Mouse (Mus musculus) urinary bladder, adult 18-20 months (tissue): ENCODE data around the gene Csnk1e.
A peak's percentile ranks its signal among the peaks of the same experiment; 100 is the strongest.

Experiments used
- DNase-seq, 2 experiments: peaks; one replicate each; pipeline ENCODE4 v3.0.0; 2022; ENCODE audit warnings: low spot score in 2 of 2, mixed read lengths in 2 of 2

The Csnk1e gene

DNA sequence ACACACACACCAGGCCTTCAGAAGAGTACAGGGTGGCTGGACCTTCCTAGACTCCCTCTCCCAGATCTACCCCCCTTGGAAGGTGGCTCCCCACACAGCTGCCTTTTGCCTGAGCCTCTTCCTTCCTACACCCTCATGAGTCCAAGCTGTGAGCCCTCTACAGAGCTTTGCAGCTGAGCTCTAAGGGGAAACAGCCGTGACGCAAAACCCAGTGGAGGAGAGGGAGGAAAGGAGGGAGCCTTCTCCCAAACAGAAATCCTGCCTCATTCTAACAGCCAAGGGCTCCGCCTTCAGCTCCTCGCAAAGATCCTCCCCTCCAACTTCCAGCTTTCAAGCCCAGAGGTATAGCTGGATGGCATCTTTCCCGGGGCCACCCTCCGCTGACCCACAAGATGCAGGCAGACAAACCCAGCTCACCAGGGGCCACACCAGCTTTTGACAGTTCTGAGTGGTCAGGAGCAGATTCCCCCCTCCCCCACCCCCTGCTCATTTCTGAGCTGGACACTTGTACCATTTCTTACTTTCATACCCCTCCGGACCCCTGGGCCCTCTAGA is 11.4 kb downstream of the Csnk1e start:
- no peak for DNase-seq

DNA sequence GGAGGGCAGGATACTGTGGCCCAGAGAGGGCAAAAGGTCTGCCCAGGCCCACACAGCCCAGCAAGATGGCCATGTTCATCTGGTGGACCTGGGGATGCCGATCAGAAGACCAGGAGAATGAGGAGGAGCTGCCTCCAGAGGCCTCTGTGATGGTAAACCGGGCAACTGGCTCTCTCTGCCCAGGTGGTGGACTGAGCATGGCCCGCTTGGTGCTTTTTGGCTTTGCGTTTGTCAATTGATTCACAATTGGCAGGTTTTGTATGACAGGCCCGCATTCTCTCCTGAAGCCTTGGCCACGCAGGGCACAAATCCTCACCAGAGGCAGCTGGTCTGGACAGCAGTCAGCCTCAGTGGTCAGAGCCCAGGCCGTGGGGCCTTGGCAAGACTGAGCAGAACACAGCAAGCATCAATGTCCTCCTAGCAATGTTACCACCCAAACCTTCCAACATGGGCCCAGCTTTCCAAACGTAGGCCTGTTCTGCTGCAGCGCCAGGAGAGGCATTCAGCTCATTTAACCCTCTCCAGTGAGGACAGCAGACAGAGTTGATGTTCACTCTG is 12.3 kb downstream of the Csnk1e start:
- no peak for DNase-seq

GRCm38 (mm10) chr15:79442257-79442611 is 13.1 kb downstream of the Csnk1e start:
- no peak for DNase-seq

GRCm38 (mm10) chr15:79441331-79442256 is 13.8 kb downstream of the Csnk1e start:
- peak; percentile 72 to 78 for DNase-seq

GRCm38 (mm10) chr15:79440651-79441330 is 14.6 kb downstream of the Csnk1e start:
- DNase-seq: no peak

- no peak for DNase-seq
These were observed 15.1 kb downstream of the Csnk1e start for GRCm38 (mm10) chr15:79440223-79440622.

- no peak for DNase-seq
These were observed 16.0 kb downstream of the Csnk1e start for GRCm38 (mm10) chr15:79439386-79439785.

DNA sequence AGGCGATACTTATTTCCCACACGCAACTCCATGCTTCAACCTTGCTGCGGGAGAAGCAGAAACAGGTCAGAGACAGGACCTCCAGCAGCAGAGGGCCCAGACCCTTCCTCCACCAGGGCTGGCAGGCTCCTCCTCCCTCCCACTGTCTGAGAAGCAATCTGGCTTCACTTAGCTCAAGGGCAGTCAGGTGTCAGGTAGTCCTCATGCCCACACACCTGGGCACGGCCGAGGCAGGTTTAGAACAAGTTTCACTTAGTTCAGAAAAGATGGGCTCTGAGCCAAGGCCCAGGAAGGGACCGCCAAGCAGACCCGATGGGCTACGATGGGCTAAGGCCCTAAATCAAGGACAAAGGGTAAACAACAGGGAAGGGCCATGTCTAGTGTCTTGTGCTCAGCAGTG is 16.6 kb downstream of the Csnk1e start:
- no peak for DNase-seq

GRCm38 (mm10) chr15:79438209-79438810 is 17.1 kb downstream of the Csnk1e start:
- DNase-seq: no peak

DNA sequence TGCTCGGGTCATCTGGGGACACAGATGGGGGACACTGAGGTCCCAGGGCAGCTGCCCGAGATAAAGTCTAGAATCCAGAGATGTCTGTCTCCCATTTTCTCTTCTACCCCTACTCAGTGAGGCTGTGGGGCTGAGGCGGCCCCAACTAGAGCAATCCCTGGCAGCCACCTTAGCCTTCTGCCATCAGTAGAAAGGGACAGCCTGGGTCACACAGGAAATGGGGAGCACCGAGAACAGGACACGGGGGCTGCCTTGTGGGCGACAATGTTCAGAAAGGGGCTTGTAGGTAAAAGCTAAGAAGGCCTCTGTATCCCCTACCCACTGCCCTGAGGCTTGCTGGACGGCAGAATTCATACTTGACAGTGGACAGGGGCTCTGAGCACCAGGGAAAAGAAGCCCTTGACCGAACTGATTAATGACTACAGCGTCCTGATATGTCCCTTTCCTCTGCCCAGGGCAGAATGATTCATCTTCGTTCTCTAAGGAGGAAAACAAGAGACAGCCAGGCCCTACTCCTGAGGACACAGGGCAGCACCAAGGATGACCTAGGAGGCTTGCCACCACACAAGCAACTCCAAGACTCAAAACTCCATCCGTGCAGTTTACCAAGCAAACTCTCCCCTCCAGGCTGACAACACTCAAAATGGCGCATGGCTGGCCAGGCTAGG is 17.7 kb downstream of the Csnk1e start:
- DNase-seq: no peak

DNA sequence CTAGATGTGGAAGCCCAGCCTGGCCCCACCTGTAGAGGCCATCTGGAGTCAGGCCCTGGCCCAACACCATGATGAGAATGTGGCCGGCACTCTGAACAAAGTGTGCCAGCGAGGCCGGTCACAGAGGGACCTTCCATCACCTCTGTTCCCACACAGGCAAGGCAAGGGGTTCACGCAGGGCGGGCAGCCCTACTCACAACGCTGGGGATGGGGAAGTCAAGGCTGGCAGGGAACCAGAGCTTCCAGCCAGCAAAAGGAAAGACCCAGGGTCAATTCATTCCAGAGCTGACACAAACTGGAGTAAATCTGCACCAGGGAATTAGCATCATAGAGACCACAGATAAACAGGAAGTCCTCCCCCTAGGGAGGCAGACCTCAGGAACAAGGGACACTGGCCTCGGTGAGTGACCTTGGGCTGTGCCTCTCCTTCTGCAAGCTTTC is 18.9 kb downstream of the Csnk1e start:
- no peak for DNase-seq

GRCm38 (mm10) chr15:79435191-79435671 is 20.1 kb downstream of the Csnk1e start:
- no peak for DNase-seq

DNA sequence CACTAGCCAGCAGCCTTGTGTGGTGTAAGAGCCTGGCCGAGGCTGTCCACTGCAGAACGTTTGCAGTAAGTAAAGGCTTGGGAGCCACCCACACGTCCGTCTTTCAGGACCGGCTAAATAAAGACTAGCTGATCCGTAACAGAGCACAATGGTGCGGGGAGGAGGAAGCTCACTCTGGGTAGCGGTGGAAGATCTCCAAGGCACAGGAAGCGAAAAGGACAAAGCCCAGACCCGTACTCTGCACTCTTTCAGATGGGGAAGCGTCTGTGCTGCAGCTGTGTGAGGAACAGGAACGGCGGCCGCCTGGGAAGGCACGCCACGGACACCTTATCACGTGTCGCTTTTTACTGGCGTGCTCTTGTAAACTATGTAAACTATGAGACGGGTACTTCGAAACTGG is 22.5 kb downstream of the Csnk1e start:
- peak in 1 of 2 experiments; percentile 39 for DNase-seq

- no peak for DNase-seq
These were observed 23.0 kb downstream of the Csnk1e start for GRCm38 (mm10) chr15:79432328-79432727.

DNA sequence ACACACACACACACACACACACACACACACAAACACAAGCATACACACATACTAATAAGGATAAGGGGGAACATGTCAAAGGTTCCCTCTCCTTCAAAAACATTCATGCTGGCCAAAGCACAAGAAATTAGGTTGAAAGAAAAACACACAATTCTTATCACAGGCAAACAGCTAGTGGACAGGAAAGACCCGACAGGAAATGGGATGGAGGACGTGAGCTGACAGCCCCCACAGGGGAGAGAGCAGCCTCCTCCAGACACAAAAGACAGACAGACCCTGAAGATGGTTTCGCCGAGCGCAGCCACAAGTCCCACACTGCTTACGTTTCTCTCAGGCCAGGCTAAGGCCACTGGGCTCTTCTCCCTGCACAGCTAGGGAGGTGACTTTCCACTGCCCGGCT is 23.4 kb downstream of the Csnk1e start:
- DNase-seq: no peak

GRCm38 (mm10) chr15:79430461-79431000 is 24.8 kb downstream of the Csnk1e start:
- DNase-seq: no peak

DNA sequence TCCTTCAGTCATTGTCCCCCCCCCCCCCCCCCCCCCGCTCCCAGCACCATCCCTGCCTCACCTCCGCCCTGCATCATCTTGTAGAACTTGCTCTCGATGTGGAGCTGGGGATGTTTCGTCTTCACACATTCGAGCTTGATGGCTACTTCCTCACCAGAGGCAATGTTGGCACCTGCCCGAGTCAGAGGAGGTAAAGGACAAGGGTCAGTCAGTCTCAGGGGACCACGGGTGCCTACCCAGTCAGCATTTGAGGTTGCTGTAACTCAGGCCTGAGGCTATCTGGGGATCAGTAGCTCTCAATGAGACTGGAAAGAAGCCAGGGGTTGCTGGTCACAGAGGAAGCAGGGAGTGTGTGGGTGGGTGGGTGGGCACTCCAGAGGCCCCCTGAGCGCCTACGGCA is 25.4 kb downstream of the Csnk1e start:
- no peak for DNase-seq

DNA sequence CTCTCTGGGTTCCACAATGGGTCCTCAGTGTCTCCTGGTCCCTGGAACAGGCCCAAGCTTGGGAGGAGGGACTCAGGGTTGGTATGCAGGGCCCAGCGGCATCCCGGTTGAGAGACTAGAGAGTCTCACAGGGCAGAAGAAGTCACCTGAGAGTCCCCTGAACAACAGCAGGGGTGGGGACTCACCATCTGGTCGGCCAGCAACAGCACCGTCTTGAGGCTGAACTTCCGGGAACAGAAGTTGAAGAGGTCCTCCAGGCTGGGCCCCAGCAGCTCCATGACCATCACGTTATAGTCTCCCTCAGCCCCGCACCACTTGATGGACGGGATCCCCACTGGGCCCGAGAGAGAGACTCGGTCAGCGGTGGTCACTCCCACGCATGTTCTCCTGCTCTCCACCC is 25.8 kb downstream of the Csnk1e start:
- DNase-seq: no peak

DNA sequence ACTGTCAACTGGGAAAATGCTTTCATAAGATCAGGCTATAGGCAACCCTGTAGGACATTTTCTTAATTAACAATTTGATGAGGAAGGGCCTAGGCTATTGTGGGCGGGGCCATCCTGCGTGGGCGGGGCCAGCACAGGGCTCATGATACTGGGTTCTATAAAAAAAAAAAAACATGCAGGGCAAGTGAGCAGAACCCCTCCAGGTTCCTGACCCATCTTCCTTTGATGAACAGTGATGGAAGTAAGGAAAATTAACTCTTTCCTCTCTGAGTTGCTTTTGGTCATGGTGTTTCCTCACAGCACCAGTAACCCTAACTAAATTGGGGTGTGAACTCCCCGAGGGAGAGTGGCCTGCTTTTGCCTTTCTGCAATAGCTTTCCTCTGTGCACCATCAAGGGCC is 26.8 kb downstream of the Csnk1e start:
- DNase-seq: no peak

GRCm38 (mm10) chr15:79427516-79427915 is 27.9 kb downstream of the Csnk1e start:
- DNase-seq: no peak

GRCm38 (mm10) chr15:79425516-79425915 is 29.9 kb downstream of the Csnk1e start:
- peak in 1 of 2 experiments; percentile 49 for DNase-seq
